Mouse (Mus musculus): ENCODE data around the gene Slc10a6. TPM values are rescaled to one million over a fixed set of nuclear protein-coding genes. Genes with fewer than 3 reads are reported as not detected.

The Slc10a6 gene
- total and polyA plus RNA-seq, 2 experiments: 0.06 to 0.37 TPM

DNA sequence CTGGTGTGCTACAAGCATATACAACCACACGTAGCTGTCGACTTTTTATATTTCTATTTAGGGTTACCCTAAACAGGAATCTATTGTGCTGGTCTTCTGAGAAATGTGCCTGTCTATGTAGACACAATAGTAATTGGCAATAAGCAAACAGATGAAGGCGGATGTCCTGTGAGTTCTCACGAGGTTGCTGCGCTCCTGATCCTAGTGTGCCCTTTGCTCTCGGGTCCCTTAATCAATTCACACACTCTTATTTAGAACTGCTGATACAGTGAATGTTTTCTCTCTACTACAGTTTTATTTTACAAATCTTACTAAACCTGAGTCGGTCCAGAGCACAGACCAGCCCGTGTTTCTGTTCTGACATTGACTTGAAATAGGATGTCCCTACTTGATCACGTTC lies 68.7 kb downstream of the Slc10a6 start:
- H3K79me2 ChIP-seq (ENCODE audit: control insufficient read depth, insufficient read depth, low read length): no peaks in the 10 kb centered on the region
- H3K4me1 ChIP-seq (ENCODE audit: control insufficient read depth, insufficient read depth, low read length): no peaks in the 10 kb centered on the region
- 87% methylated on average over 9 of the region's 9 CpGs for WGBS
- DNase-seq (ENCODE audit: extremely low read depth, low read depth, low spot score): no peak
- H3K4me3 ChIP-seq (ENCODE audit: insufficient read depth, low read depth, low read length): no peak overlapping the region
- H3K9ac ChIP-seq (ENCODE audit: low read depth, low read length): no peak overlapping the region
- no peak for TF ChIP-seq CTCF (IDR thresholded peaks at IDR 0.05; ENCODE audit: low read depth, low read length)
- H3K36me3 ChIP-seq (ENCODE audit: control insufficient read depth, insufficient read depth, low read length): no peaks in the 10 kb centered on the region
- H3K27me3 ChIP-seq (ENCODE audit: control insufficient read depth, insufficient read depth, low read length): no peaks in the 10 kb centered on the region
- H3K27ac ChIP-seq (replicated peaks; ENCODE audit: insufficient read depth, low read depth, low read length): no peak overlapping the region

Other genes starting within 250 kb of the Slc10a6 start
- 0.83 and 1.1 TPM in 2 replicates for gene Ptpn13, start 204.2 kb downstream of the Slc10a6 start, total RNA-seq (2014; rRNA removed)
- 0.38 and 0.41 TPM in 2 replicates for gene Ptpn13, start 204.2 kb downstream of the Slc10a6 start, polyA plus RNA-seq (2012; rRNA removed)
- not detected in 2 replicates for gene 1700016H13Rik, start 26.6 kb upstream of the Slc10a6 start, total RNA-seq (2014; rRNA removed)
- gene 1700016H13Rik, start 26.6 kb upstream of the Slc10a6 start, polyA plus RNA-seq (2012; rRNA removed): not detected in 2 replicates
- gene Aff1, start 63.0 kb upstream of the Slc10a6 start, total RNA-seq (2014; rRNA removed): 6.5 and 9.0 TPM in 2 replicates
- gene Aff1, start 63.0 kb upstream of the Slc10a6 start, polyA plus RNA-seq (2012; rRNA removed): 3.9 and 4.1 TPM in 2 replicates

All from liver, adult 2 months (tissue).